Mouse (Mus musculus): ENCODE measurements around the gene Adgrd1. TPM values are rescaled to one million over a fixed set of nuclear protein-coding genes. Genes with fewer than 3 reads are reported as not detected.

The Adgrd1 gene
- polyA plus RNA-seq, 1 experiment from 2014 or later: 0.96 TPM

- ATAC-seq (replicated peaks; ENCODE audit: low FRiP score, low read depth) (no peak), DNase-seq (ENCODE audit: low spot score) (no peak)
- no peak overlapping the region for H3K27ac ChIP-seq
- no peaks in the 10 kb centered on the region for H3K36me3 ChIP-seq (ENCODE audit: insufficient read depth, low read length)
- no peaks in the 10 kb centered on the region for H3K27me3 ChIP-seq (ENCODE audit: insufficient read depth, low read length)
- WGBS: 55% methylated on average over 15 of the region's 15 CpGs
- H3K9me3 ChIP-seq (replicated peaks; ENCODE audit: low read length): no peaks in the 10 kb centered on the region
- TF ChIP-seq CTCF (IDR thresholded peaks at IDR 0.05; ENCODE audit: low read depth): no peak
- H3K4me2 ChIP-seq (ENCODE audit: low read length): no peak overlapping the region
- no peak overlapping the region for H3K4me3 ChIP-seq (replicated peaks; ENCODE audit: low read depth, low read length)
- H3K9ac ChIP-seq (ENCODE audit: low read depth, low read length): no peak overlapping the region
- no peaks in the 10 kb centered on the region for H3K4me1 ChIP-seq (replicated peaks; ENCODE audit: insufficient read depth, low read length)
Measured at GRCm38 (mm10) chr5:129138576-129138975, 42.0 kb downstream of the Adgrd1 start.

GRCm38 (mm10) chr5:129142801-129143200 lies 46.3 kb downstream of the Adgrd1 start:
- Histone ChIP-seq H3K4me1 (replicated peaks; ENCODE audit: insufficient read depth, low read length) (no peaks in the 10 kb centered on the region), H3K9me3 (replicated peaks; ENCODE audit: low read length) (no peaks in the 10 kb centered on the region), H3K4me2 (ENCODE audit: low read length) (no peak overlapping the region), H3K36me3 (ENCODE audit: insufficient read depth, low read length) (no peaks in the 10 kb centered on the region), H3K9ac (ENCODE audit: low read depth, low read length) (no peak overlapping the region), H3K27me3 (ENCODE audit: insufficient read depth, low read length) (no peaks in the 10 kb centered on the region), H3K4me3 (replicated peaks; ENCODE audit: low read depth, low read length) (no peak overlapping the region), H3K27ac (no peak overlapping the region)
- no peak for ATAC-seq (replicated peaks; ENCODE audit: low FRiP score, low read depth)
- DNase-seq (ENCODE audit: low spot score): no peak
- no peak for TF ChIP-seq CTCF (IDR thresholded peaks at IDR 0.05; ENCODE audit: low read depth)
- 29% methylated on average over 5 of the region's 5 CpGs for WGBS

GRCm38 (mm10) chr5:129145307-129145935 lies 48.9 kb downstream of the Adgrd1 start:
- H3K9me3 ChIP-seq (replicated peaks; ENCODE audit: low read length): no peaks in the 10 kb centered on the region
- H3K27ac ChIP-seq: no peak overlapping the region
- WGBS: 75% methylated on average over 8 of the region's 8 CpGs
- H3K36me3 ChIP-seq (ENCODE audit: insufficient read depth, low read length): no peaks in the 10 kb centered on the region
- H3K4me1 ChIP-seq (replicated peaks; ENCODE audit: insufficient read depth, low read length): no peaks in the 10 kb centered on the region
- H3K4me2 ChIP-seq (ENCODE audit: low read length): no peak overlapping the region
- no peak overlapping the region for H3K4me3 ChIP-seq (replicated peaks; ENCODE audit: low read depth, low read length)
- no peaks in the 10 kb centered on the region for H3K27me3 ChIP-seq (ENCODE audit: insufficient read depth, low read length)
- no peak for TF ChIP-seq CTCF (IDR thresholded peaks at IDR 0.05; ENCODE audit: low read depth)
- no peak for DNase-seq (ENCODE audit: low spot score)
- no peak for ATAC-seq (replicated peaks; ENCODE audit: low FRiP score, low read depth)
- no peak overlapping the region for H3K9ac ChIP-seq (ENCODE audit: low read depth, low read length)

- WGBS: 61% methylated on average over 12 of the region's 12 CpGs
- H3K4me2 ChIP-seq (ENCODE audit: low read length): no peak overlapping the region
- H3K27me3 ChIP-seq (ENCODE audit: insufficient read depth, low read length): no peaks in the 10 kb centered on the region
- no peaks in the 10 kb centered on the region for H3K36me3 ChIP-seq (ENCODE audit: insufficient read depth, low read length)
- ATAC-seq (replicated peaks; ENCODE audit: low FRiP score, low read depth): no peak
- no peak overlapping the region for H3K9ac ChIP-seq (ENCODE audit: low read depth, low read length)
- H3K4me3 ChIP-seq (replicated peaks; ENCODE audit: low read depth, low read length): no peak overlapping the region
- H3K4me1 ChIP-seq (replicated peaks; ENCODE audit: insufficient read depth, low read length): no peaks in the 10 kb centered on the region
- no peak for DNase-seq (ENCODE audit: low spot score)
- H3K9me3 ChIP-seq (replicated peaks; ENCODE audit: low read length): no peaks in the 10 kb centered on the region
- H3K27ac ChIP-seq: no peak overlapping the region
- TF ChIP-seq CTCF (IDR thresholded peaks at IDR 0.05; ENCODE audit: low read depth): no peak
Measured at GRCm38 (mm10) chr5:129146892-129147509, 50.5 kb downstream of the Adgrd1 start.

- Histone ChIP-seq H3K27me3 (ENCODE audit: insufficient read depth, low read length) (no peaks in the 10 kb centered on the region), H3K9ac (ENCODE audit: low read depth, low read length) (no peak overlapping the region), H3K27ac (no peak overlapping the region), H3K4me1 (replicated peaks; ENCODE audit: insufficient read depth, low read length) (no peaks in the 10 kb centered on the region), H3K9me3 (replicated peaks; ENCODE audit: low read length) (no peaks in the 10 kb centered on the region), H3K36me3 (ENCODE audit: insufficient read depth, low read length) (no peaks in the 10 kb centered on the region), H3K4me2 (ENCODE audit: low read length) (no peak overlapping the region), H3K4me3 (replicated peaks; ENCODE audit: low read depth, low read length) (no peak overlapping the region)
- no peak for TF ChIP-seq CTCF (IDR thresholded peaks at IDR 0.05; ENCODE audit: low read depth)
- ATAC-seq (replicated peaks; ENCODE audit: low FRiP score, low read depth) (no peak), DNase-seq (ENCODE audit: low spot score) (no peak)
- WGBS: 61% methylated on average over 9 of the region's 9 CpGs
Measured at GRCm38 (mm10) chr5:129148485-129148884, 51.9 kb downstream of the Adgrd1 start.

GRCm38 (mm10) chr5:129155023-129155901 lies 58.7 kb downstream of the Adgrd1 start:
- Histone ChIP-seq H3K9ac (ENCODE audit: low read depth, low read length) (no peak overlapping the region), H3K4me3 (replicated peaks; ENCODE audit: low read depth, low read length) (no peak overlapping the region), H3K4me2 (ENCODE audit: low read length) (no peak overlapping the region), H3K4me1 (replicated peaks; ENCODE audit: insufficient read depth, low read length) (no peaks in the 10 kb centered on the region), H3K36me3 (ENCODE audit: insufficient read depth, low read length) (no peaks in the 10 kb centered on the region), H3K9me3 (replicated peaks; ENCODE audit: low read length) (no peaks in the 10 kb centered on the region), H3K27me3 (ENCODE audit: insufficient read depth, low read length) (no peaks in the 10 kb centered on the region), H3K27ac (no peak overlapping the region)
- WGBS: 79% methylated on average over 14 of the region's 14 CpGs
- no peak for TF ChIP-seq CTCF (IDR thresholded peaks at IDR 0.05; ENCODE audit: low read depth)
- DNase-seq (ENCODE audit: low spot score): no peak
- no peak for ATAC-seq (replicated peaks; ENCODE audit: low FRiP score, low read depth)

All from kidney, postnatal 0 days (tissue).